Mouse (Mus musculus) CH12.LX (cell line): ENCODE data around the gene Ipo7.

Source experiments
- MXI1 ChIP-seq: IDR thresholded peaks from 2 replicates; pipeline ENCODE4 v1.6.1; 2011; ENCODE audit warnings: mild to moderate bottlenecking, low read depth, low read length, improper control_type of control experiment
- POLR2A ChIP-seq: IDR thresholded peaks from 2 replicates; pipeline ENCODE4 v1.6.1; 2011; ENCODE audit warnings: low read depth, mild to moderate bottlenecking, improper control_type of control experiment, low read length

GRCm38 (mm10) chr7:110091670-110092069, 73.6 kb downstream of the Ipo7 start:
- TF ChIP-seq MXI1 (no peak), POLR2A (no peak)
